Mouse (Mus musculus) MEL (cell line): ENCODE data around the gene Fgfr2. TPM values are rescaled to one million over a fixed set of nuclear protein-coding genes. Genes with fewer than 3 reads are reported as not detected.

Source experiments
- DNase-seq: peaks from one replicate; pipeline ENCODE4 v3.0.0; 2011; ENCODE audit warnings: low read depth, low spot score
- H3K27ac ChIP-seq: 2 replicates; pipeline ENCODE4 v1.5.1; 2012; ENCODE audit warnings: low read depth, mild to moderate bottlenecking, control low read depth, low read length, moderate library complexity; ENCODE audit not compliant: control insufficient read depth
- H3K27me3 ChIP-seq, 2 experiments: fragments of 150-350 bp in 1 of 2; sonication (generic) in 1 of 2; 2 replicates each; pipeline ENCODE4 v1.6.1; 2012; ENCODE audit warnings: low read length in 2 of 2, mild to moderate bottlenecking in 2 of 2, improper control_type of control experiment in 1 of 2, moderate library complexity in 1 of 2; ENCODE audit not compliant: insufficient read depth in 2 of 2, control insufficient read depth in 1 of 2
- H3K36me3 ChIP-seq, 2 experiments: 2 replicates each; pipeline ENCODE4 v1.6.1; 2012 to 2014; ENCODE audit warnings: low read length in 2 of 2, improper control_type of control experiment in 1 of 2, inconsistent platforms in 1 of 2, mild to moderate bottlenecking in 1 of 2; ENCODE audit not compliant: insufficient read depth in 2 of 2, control insufficient read depth in 1 of 2
- H3K4me1 ChIP-seq, 2 experiments: fragments of 150-350 bp in 1 of 2; sonication (generic) in 1 of 2; 2 replicates each; pipeline ENCODE4 v1.6.1; 2012; ENCODE audit warnings: low read length in 2 of 2, improper control_type of control experiment in 1 of 2, mild to moderate bottlenecking in 1 of 2; ENCODE audit not compliant: insufficient read depth in 2 of 2, control insufficient read depth in 1 of 2
- H3K4me3 ChIP-seq, 2 experiments: fragments of 150-350 bp in 1 of 2; sonication (generic) in 1 of 2; 2 replicates each; pipeline ENCODE4 v1.5.1; 2012; ENCODE audit warnings: low read depth in 2 of 2, low read length in 2 of 2, mild to moderate bottlenecking in 2 of 2, moderate library complexity in 2 of 2, control low read depth in 1 of 2, improper control_type of control experiment in 1 of 2; ENCODE audit not compliant: control insufficient read depth in 1 of 2, insufficient read depth in 1 of 2
- H3K79me2 ChIP-seq: 2 replicates; pipeline ENCODE4 v1.6.1; 2012; ENCODE audit warnings: mild to moderate bottlenecking, low read length, moderate library complexity; ENCODE audit not compliant: control insufficient read depth, poor library complexity, insufficient read depth
- H3K9ac ChIP-seq: 2 replicates; pipeline ENCODE4 v1.6.1; 2012; ENCODE audit warnings: low read depth, mild to moderate bottlenecking, control low read depth, low read length, moderate library complexity; ENCODE audit not compliant: control insufficient read depth, poor library complexity, severe bottlenecking
- H3K9me3 ChIP-seq: fragments of 150-350 bp; sonication (generic); replicated peaks from 2 replicates; pipeline ENCODE4 v1.6.1; 2012; ENCODE audit warnings: mild to moderate bottlenecking, low read length, improper control_type of control experiment, moderate library complexity; ENCODE audit not compliant: insufficient read depth
- BHLHE40 ChIP-seq: IDR thresholded peaks from 2 replicates; pipeline ENCODE4 v1.6.1; 2012; ENCODE audit warnings: low read depth, mild to moderate bottlenecking, inconsistent platforms, low read length, improper control_type of control experiment, borderline replicate concordance
- CHD1 ChIP-seq: IDR thresholded peaks from 2 replicates; pipeline ENCODE4 v1.6.1; 2012; ENCODE audit warnings: low read depth, mild to moderate bottlenecking, inconsistent platforms, low read length, improper control_type of control experiment
- ELF1 ChIP-seq: IDR thresholded peaks from 2 replicates; pipeline ENCODE4 v1.6.1; 2014; ENCODE audit warnings: low read depth, mild to moderate bottlenecking, inconsistent platforms, low read length, improper control_type of control experiment, moderate library complexity
- EP300 ChIP-seq, 2 experiments: IDR thresholded peaks; 2 replicates each; pipeline ENCODE4 v1.6.1; 2011; ENCODE audit warnings: improper control_type of control experiment in 2 of 2, low read length in 2 of 2, low read depth in 1 of 2, mild to moderate bottlenecking in 1 of 2
- HCFC1 ChIP-seq: IDR thresholded peaks from 2 replicates; pipeline ENCODE4 v1.6.1; 2012; ENCODE audit warnings: low read depth, mild to moderate bottlenecking, inconsistent platforms, low read length, improper control_type of control experiment, moderate library complexity
- KAT2A ChIP-seq: conservative IDR thresholded peaks from 2 replicates; pipeline ENCODE4 v1.6.1; 2012; ENCODE audit warnings: low read depth, low read length, improper control_type of control experiment, inconsistent platforms
- MAZ ChIP-seq: IDR thresholded peaks from 2 replicates; pipeline ENCODE4 v1.6.1; 2012; ENCODE audit warnings: low read depth, mild to moderate bottlenecking, inconsistent platforms, low read length, improper control_type of control experiment
- MYB ChIP-seq: IDR thresholded peaks from 2 replicates; pipeline ENCODE4 v1.6.1; 2011; ENCODE audit warnings: mild to moderate bottlenecking, low read depth, low read length, improper control_type of control experiment
- POLR2A ChIP-seq, 2 experiments: IDR thresholded peaks; 2 replicates each; pipeline ENCODE4 v1.6.1; 2011 to 2012; ENCODE audit warnings: low read length in 2 of 2, mild to moderate bottlenecking in 2 of 2, control low read depth in 1 of 2, improper control_type of control experiment in 1 of 2, low read depth in 1 of 2, moderate library complexity in 1 of 2; ENCODE audit not compliant: control insufficient read depth in 1 of 2, insufficient read depth in 1 of 2, poor library complexity in 1 of 2
- RCOR1 ChIP-seq: IDR thresholded peaks from 2 replicates; pipeline ENCODE4 v1.6.1; 2012; ENCODE audit warnings: low read depth, mild to moderate bottlenecking, inconsistent platforms, low read length, improper control_type of control experiment
- SIN3A ChIP-seq: IDR thresholded peaks from 2 replicates; pipeline ENCODE4 v1.6.1; 2012; ENCODE audit warnings: low read length, improper control_type of control experiment, inconsistent platforms
- TAL1 ChIP-seq: IDR thresholded peaks from 2 replicates; pipeline ENCODE4 v1.6.1; 2012; ENCODE audit warnings: mild to moderate bottlenecking, inconsistent platforms, low read length, moderate library complexity, mixed read lengths
- TCF12 ChIP-seq: IDR thresholded peaks from 2 replicates; pipeline ENCODE4 v1.6.1; 2014; ENCODE audit warnings: low read depth, mild to moderate bottlenecking, inconsistent platforms, low read length, improper control_type of control experiment, moderate library complexity
- UBTF ChIP-seq: IDR thresholded peaks from 2 replicates; pipeline ENCODE4 v1.6.1; 2012; ENCODE audit warnings: low read depth, mild to moderate bottlenecking, inconsistent platforms, low read length, improper control_type of control experiment, moderate library complexity, borderline replicate concordance; ENCODE audit not compliant: insufficient read depth
- ZMIZ1 ChIP-seq: IDR thresholded peaks from 2 replicates; pipeline ENCODE4 v1.6.1; 2012; ENCODE audit warnings: low read depth, mild to moderate bottlenecking, inconsistent platforms, low read length, improper control_type of control experiment, moderate library complexity
- polyA plus RNA-seq, 2 experiments: library from polyadenylated mRNA; stranded (reverse) in 1 of 2; unstranded in 1 of 2; fragments of >175 nt in 1 of 2; fragments of >200 nt in 1 of 2; gene quantifications; 2 replicates each; pipeline versions ENCODE4 v1.2.1 to v1.2.4; 2012; ENCODE audit warnings: low replicate concordance in 2 of 2, low read depth in 1 of 2; ENCODE audit not compliant: insufficient read length in 2 of 2, insufficient read depth in 1 of 2, missing spikeins in 1 of 2
- total RNA-seq: library from RNA; depleted of rRNA; stranded (reverse); fragments of 300-350 nt; gene quantifications from 2 replicates; pipeline ENCODE4 v1.2.3, GENCODE M21; 2012

Gene Fgfr2
- total and polyA plus RNA-seq, 3 experiments: not detected

DNA sequence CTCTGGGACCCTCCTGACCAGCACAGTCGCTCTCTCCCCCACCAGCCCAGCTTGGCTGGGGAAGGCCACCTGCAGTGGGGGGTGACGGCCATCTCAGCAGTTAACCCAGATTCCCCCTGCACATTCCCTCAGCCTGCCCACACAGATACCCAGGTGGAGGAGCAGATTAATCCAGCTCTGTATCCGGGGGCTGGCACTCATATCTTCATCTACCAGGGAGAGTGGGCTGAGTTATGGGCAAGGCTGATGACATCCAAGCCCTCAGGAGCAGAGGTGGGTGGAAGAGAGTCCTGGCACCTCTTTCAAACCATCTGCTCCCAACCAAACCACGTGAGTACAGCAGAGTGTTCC, 230.9 kb downstream of the Fgfr2 start:
- peaks cover 11 to 19% of the 10 kb centered on the region in 2 experiments for H3K4me1 ChIP-seq
- no peaks in the 10 kb centered on the region for H3K27me3 ChIP-seq
- no peak overlapping the region for H3K27ac ChIP-seq
- no peaks in the 10 kb centered on the region for H3K79me2 ChIP-seq
- H3K36me3 ChIP-seq: peaks cover 0 to 9% of the 10 kb centered on the region in 2 experiments; a peak in 2 of 4 replicates
- H3K9me3 ChIP-seq: no peaks in the 10 kb centered on the region
- H3K9ac ChIP-seq: no peak overlapping the region
- no peak overlapping the region for H3K4me3 ChIP-seq
- TF ChIP-seq SIN3A: no peak
- TF ChIP-seq TAL1: peak; percentile 21; the same call in 1 of the 2 replicates
- peak; percentile 50; the same call in 1 of the 2 replicates for TF ChIP-seq TCF12
- TF ChIP-seq ELF1: no peak
- peak in 1 of 2 experiments; percentile 61; a peak in 2 of 4 replicates for TF ChIP-seq EP300 (IDR thresholded peaks at IDR 0.05; ENCODE audit: low read depth in 1 of 2, low read length in 2 of 2)
- TF ChIP-seq MAZ: no peak
- no peak for TF ChIP-seq ZMIZ1
- no peak for DNase-seq

DNA sequence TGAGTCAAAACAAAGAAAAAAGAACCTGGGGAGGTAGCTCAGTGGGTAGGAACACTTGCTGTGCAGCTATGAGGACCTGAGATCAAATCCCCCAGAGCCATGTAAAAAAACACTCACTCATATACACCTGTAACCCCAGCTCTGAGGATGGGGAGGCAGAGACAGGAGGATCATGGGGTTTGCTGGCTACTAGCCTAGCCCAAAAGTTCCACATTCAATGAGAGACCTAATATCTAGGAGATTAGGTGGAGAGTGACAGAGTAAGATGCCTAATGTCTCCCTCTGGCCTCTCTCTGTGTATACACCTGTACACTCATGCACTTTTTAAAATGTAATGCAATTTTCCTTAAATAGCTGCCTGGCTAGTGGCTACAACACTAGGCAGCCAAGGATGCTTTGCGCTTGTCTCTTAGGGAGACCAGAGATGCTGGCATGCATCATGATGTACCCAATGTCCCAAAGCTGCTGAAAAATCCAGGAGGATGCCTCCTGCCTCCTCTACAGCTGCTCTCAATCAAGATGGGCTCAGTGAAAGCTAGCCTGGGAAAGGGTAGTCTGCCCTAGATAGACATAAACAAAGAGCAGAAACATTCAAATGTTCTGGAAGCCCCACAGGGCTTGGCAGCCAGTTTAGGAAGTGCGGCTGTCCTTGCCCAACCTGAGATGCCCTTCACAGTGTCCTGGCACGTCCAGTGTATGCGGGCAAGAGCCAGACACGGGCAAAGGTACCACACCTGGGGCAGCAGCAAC, 231.4 kb downstream of the Fgfr2 start:
- H3K79me2 ChIP-seq: no peaks in the 10 kb centered on the region
- H3K4me3 ChIP-seq: no peak overlapping the region
- H3K27me3 ChIP-seq: no peaks in the 10 kb centered on the region
- no peak overlapping the region for H3K9ac ChIP-seq
- DNase-seq: no peak
- peaks cover 0 to 9% of the 10 kb centered on the region in 2 experiments; a peak in 2 of 4 replicates for H3K36me3 ChIP-seq
- H3K4me1 ChIP-seq: peaks cover 11 to 19% of the 10 kb centered on the region in 2 experiments
- H3K9me3 ChIP-seq: no peaks in the 10 kb centered on the region
- no peak overlapping the region for H3K27ac ChIP-seq
- TF ChIP-seq BHLHE40 (no peak), POLR2A (IDR thresholded peaks at IDR 0.05; ENCODE audit: control insufficient read depth in 1 of 2, insufficient read depth in 1 of 2, low read depth in 1 of 2, low read length in 2 of 2, poor library complexity in 1 of 2) (no peak), CHD1 (no peak)

DNA sequence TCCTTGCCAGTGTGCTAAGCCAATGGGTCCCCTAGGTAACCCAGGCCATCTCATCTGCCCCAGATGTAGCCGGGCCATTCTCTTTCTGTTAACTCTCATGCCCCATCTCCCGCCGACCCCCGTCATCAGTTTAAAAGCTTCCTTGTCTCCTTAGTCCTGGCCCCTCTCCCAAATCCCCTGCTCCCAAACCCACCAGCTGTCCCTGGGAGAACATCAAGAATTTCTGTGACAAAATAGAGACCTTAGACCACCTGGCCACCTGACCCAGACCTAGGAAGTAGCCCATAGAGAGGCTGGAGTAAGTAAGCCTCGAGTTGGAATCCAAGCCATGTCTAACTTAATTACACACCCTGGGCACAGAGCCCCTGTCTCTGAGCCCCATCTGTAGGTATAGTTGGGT, 232.9 kb downstream of the Fgfr2 start:
- no peak for DNase-seq
- no peaks in the 10 kb centered on the region for H3K9me3 ChIP-seq
- no peak overlapping the region for H3K27ac ChIP-seq
- no peak overlapping the region for H3K9ac ChIP-seq
- no peaks in the 10 kb centered on the region for H3K79me2 ChIP-seq
- H3K27me3 ChIP-seq: no peaks in the 10 kb centered on the region
- H3K4me1 ChIP-seq: peaks cover 11 to 19% of the 10 kb centered on the region in 2 experiments
- H3K4me3 ChIP-seq: no peak overlapping the region
- TF ChIP-seq RCOR1 (no peak), UBTF (no peak), HCFC1 (no peak), ZMIZ1 (no peak), MYB (no peak), KAT2A (no peak)
- peaks cover 0 to 9% of the 10 kb centered on the region in 2 experiments; a peak in 2 of 4 replicates for H3K36me3 ChIP-seq
